Mouse (Mus musculus) MEL (cell line): ENCODE data around the gene Osgepl1. TPM values are rescaled to one million over a fixed set of nuclear protein-coding genes. Genes with fewer than 3 reads are reported as not detected.

Source experiments
- DNase-seq: peaks from one replicate; pipeline ENCODE4 v3.0.0; 2011; ENCODE audit warnings: low read depth, low spot score
- H3K27ac ChIP-seq: 2 replicates; pipeline ENCODE4 v1.5.1; 2012; ENCODE audit warnings: low read depth, mild to moderate bottlenecking, control low read depth, low read length, moderate library complexity; ENCODE audit not compliant: control insufficient read depth
- H3K27me3 ChIP-seq, 2 experiments: fragments of 150-350 bp in 1 of 2; sonication (generic) in 1 of 2; 2 replicates each; pipeline ENCODE4 v1.6.1; 2012; ENCODE audit warnings: low read length in 2 of 2, mild to moderate bottlenecking in 2 of 2, improper control_type of control experiment in 1 of 2, moderate library complexity in 1 of 2; ENCODE audit not compliant: insufficient read depth in 2 of 2, control insufficient read depth in 1 of 2
- H3K36me3 ChIP-seq, 2 experiments: 2 replicates each; pipeline ENCODE4 v1.6.1; 2012 to 2014; ENCODE audit warnings: low read length in 2 of 2, improper control_type of control experiment in 1 of 2, inconsistent platforms in 1 of 2, mild to moderate bottlenecking in 1 of 2; ENCODE audit not compliant: insufficient read depth in 2 of 2, control insufficient read depth in 1 of 2
- H3K4me1 ChIP-seq, 2 experiments: fragments of 150-350 bp in 1 of 2; sonication (generic) in 1 of 2; 2 replicates each; pipeline ENCODE4 v1.6.1; 2012; ENCODE audit warnings: low read length in 2 of 2, improper control_type of control experiment in 1 of 2, mild to moderate bottlenecking in 1 of 2; ENCODE audit not compliant: insufficient read depth in 2 of 2, control insufficient read depth in 1 of 2
- H3K4me3 ChIP-seq, 2 experiments: fragments of 150-350 bp in 1 of 2; sonication (generic) in 1 of 2; 2 replicates each; pipeline ENCODE4 v1.5.1; 2012; ENCODE audit warnings: low read depth in 2 of 2, low read length in 2 of 2, mild to moderate bottlenecking in 2 of 2, moderate library complexity in 2 of 2, control low read depth in 1 of 2, improper control_type of control experiment in 1 of 2; ENCODE audit not compliant: control insufficient read depth in 1 of 2, insufficient read depth in 1 of 2
- H3K79me2 ChIP-seq: 2 replicates; pipeline ENCODE4 v1.6.1; 2012; ENCODE audit warnings: mild to moderate bottlenecking, low read length, moderate library complexity; ENCODE audit not compliant: control insufficient read depth, poor library complexity, insufficient read depth
- H3K9ac ChIP-seq: 2 replicates; pipeline ENCODE4 v1.6.1; 2012; ENCODE audit warnings: low read depth, mild to moderate bottlenecking, control low read depth, low read length, moderate library complexity; ENCODE audit not compliant: control insufficient read depth, poor library complexity, severe bottlenecking
- H3K9me3 ChIP-seq: fragments of 150-350 bp; sonication (generic); replicated peaks from 2 replicates; pipeline ENCODE4 v1.6.1; 2012; ENCODE audit warnings: mild to moderate bottlenecking, low read length, improper control_type of control experiment, moderate library complexity; ENCODE audit not compliant: insufficient read depth
- CHD2 ChIP-seq: IDR thresholded peaks from 2 replicates; pipeline ENCODE4 v1.6.1; 2011; ENCODE audit warnings: low read length, improper control_type of control experiment
- ELF1 ChIP-seq: IDR thresholded peaks from 2 replicates; pipeline ENCODE4 v1.6.1; 2014; ENCODE audit warnings: low read depth, mild to moderate bottlenecking, inconsistent platforms, low read length, improper control_type of control experiment, moderate library complexity
- EP300 ChIP-seq, 2 experiments: IDR thresholded peaks; 2 replicates each; pipeline ENCODE4 v1.6.1; 2011; ENCODE audit warnings: improper control_type of control experiment in 2 of 2, low read length in 2 of 2, low read depth in 1 of 2, mild to moderate bottlenecking in 1 of 2
- ETS1 ChIP-seq: IDR thresholded peaks from 2 replicates; pipeline ENCODE4 v1.6.1; 2012; ENCODE audit warnings: low read depth, mild to moderate bottlenecking, inconsistent platforms, low read length, improper control_type of control experiment, moderate library complexity
- GABPA ChIP-seq: IDR thresholded peaks from 2 replicates; pipeline ENCODE4 v1.6.1; 2012; ENCODE audit warnings: low read depth, mild to moderate bottlenecking, inconsistent platforms, low read length, improper control_type of control experiment, moderate library complexity
- GATA1 ChIP-seq: IDR thresholded peaks from 2 replicates; pipeline ENCODE4 v1.6.1; 2011; ENCODE audit warnings: low read depth, low read length, improper control_type of control experiment
- KAT2A ChIP-seq: conservative IDR thresholded peaks from 2 replicates; pipeline ENCODE4 v1.6.1; 2012; ENCODE audit warnings: low read depth, low read length, improper control_type of control experiment, inconsistent platforms
- MAX ChIP-seq: IDR thresholded peaks from 2 replicates; pipeline ENCODE4 v1.6.1; 2011; ENCODE audit warnings: low read length, improper control_type of control experiment
- MAZ ChIP-seq: IDR thresholded peaks from 2 replicates; pipeline ENCODE4 v1.6.1; 2012; ENCODE audit warnings: low read depth, mild to moderate bottlenecking, inconsistent platforms, low read length, improper control_type of control experiment
- MEF2A ChIP-seq: IDR thresholded peaks from 2 replicates; pipeline ENCODE4 v1.6.1; 2014; ENCODE audit warnings: low read depth, mild to moderate bottlenecking, inconsistent platforms, low read length, improper control_type of control experiment; ENCODE audit not compliant: poor library complexity, insufficient replicate concordance, severe bottlenecking; ENCODE audit errors: extremely low read depth
- MXI1 ChIP-seq: IDR thresholded peaks from 2 replicates; pipeline ENCODE4 v1.6.1; 2011; ENCODE audit warnings: mild to moderate bottlenecking, low read depth, low read length, improper control_type of control experiment
- MYB ChIP-seq: IDR thresholded peaks from 2 replicates; pipeline ENCODE4 v1.6.1; 2011; ENCODE audit warnings: mild to moderate bottlenecking, low read depth, low read length, improper control_type of control experiment
- MYC ChIP-seq: IDR thresholded peaks from 2 replicates; pipeline ENCODE4 v1.6.1; 2011; ENCODE audit warnings: low read depth, mild to moderate bottlenecking, low read length, improper control_type of control experiment, moderate library complexity
- POLR2A ChIP-seq, 2 experiments: IDR thresholded peaks; 2 replicates each; pipeline ENCODE4 v1.6.1; 2011 to 2012; ENCODE audit warnings: low read length in 2 of 2, mild to moderate bottlenecking in 2 of 2, control low read depth in 1 of 2, improper control_type of control experiment in 1 of 2, low read depth in 1 of 2, moderate library complexity in 1 of 2; ENCODE audit not compliant: control insufficient read depth in 1 of 2, insufficient read depth in 1 of 2, poor library complexity in 1 of 2
- POLR2AphosphoS2 ChIP-seq: IDR thresholded peaks from 2 replicates; pipeline ENCODE4 v1.6.1; 2011; ENCODE audit warnings: low read length, improper control_type of control experiment
- POLR2AphosphoS5 ChIP-seq: IDR thresholded peaks from 2 replicates; pipeline ENCODE4 v1.6.1; 2012; ENCODE audit warnings: low read depth, borderline replicate concordance, mild to moderate bottlenecking, inconsistent platforms, low read length, moderate library complexity, mixed read lengths
- RCOR1 ChIP-seq: IDR thresholded peaks from 2 replicates; pipeline ENCODE4 v1.6.1; 2012; ENCODE audit warnings: low read depth, mild to moderate bottlenecking, inconsistent platforms, low read length, improper control_type of control experiment
- TCF12 ChIP-seq: IDR thresholded peaks from 2 replicates; pipeline ENCODE4 v1.6.1; 2014; ENCODE audit warnings: low read depth, mild to moderate bottlenecking, inconsistent platforms, low read length, improper control_type of control experiment, moderate library complexity
- ZNF384 ChIP-seq: IDR thresholded peaks from 2 replicates; pipeline ENCODE4 v1.6.1; 2012; ENCODE audit warnings: low read depth, mild to moderate bottlenecking, inconsistent platforms, low read length, improper control_type of control experiment
- polyA plus RNA-seq, 2 experiments: library from polyadenylated mRNA; stranded (reverse) in 1 of 2; unstranded in 1 of 2; fragments of >175 nt in 1 of 2; fragments of >200 nt in 1 of 2; gene quantifications; 2 replicates each; pipeline versions ENCODE4 v1.2.1 to v1.2.4; 2012; ENCODE audit warnings: low replicate concordance in 2 of 2, low read depth in 1 of 2; ENCODE audit not compliant: insufficient read length in 2 of 2, insufficient read depth in 1 of 2, missing spikeins in 1 of 2
- total RNA-seq: library from RNA; depleted of rRNA; stranded (reverse); fragments of 300-350 nt; gene quantifications from 2 replicates; pipeline ENCODE4 v1.2.3, GENCODE M21; 2012

Gene Osgepl1
- total and polyA plus RNA-seq, 3 experiments, result 14.1 to 14.5 TPM; not detected in 1

DNA sequence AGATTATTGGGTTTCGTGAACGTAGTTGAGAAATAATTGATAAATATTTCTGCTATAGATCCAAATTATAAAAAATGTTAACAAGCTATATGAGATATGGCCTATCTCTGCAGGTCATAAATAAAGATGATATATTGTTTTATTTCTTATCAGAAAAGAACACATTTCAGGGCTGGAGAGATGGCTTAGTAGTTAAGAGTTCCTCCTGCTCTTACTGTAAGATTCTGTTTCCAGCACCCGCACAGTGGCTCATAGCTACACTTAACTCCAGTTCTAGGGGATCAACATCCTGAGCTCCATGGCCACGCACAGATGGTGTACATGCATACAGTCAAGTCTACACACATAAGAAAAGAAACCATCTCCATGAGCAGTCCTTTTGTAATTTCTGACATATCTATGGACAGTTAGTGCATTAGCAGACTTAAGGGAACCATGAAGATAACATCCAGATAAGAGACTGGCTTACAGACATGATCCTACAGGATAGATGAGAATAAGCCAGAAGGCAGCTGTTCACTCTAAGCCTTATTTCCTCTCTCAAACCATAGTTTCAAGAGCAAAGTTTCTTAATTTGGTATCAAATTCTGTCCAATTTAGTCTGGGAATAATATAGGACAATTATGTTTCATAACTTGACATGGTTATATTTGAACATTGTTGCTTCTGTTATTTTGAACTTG lies 8.4 kb downstream of the Osgepl1 start:
- Histone ChIP-seq H3K79me2 (no peaks in the 10 kb centered on the region), H3K9ac (no peak overlapping the region), H3K4me1 (peaks cover 2 to 27% of the 10 kb centered on the region in 2 experiments; a peak in 2 of 4 replicates), H3K36me3 (peaks cover 0 to 11% of the 10 kb centered on the region in 2 experiments), H3K9me3 (no peaks in the 10 kb centered on the region), H3K27me3 (no peaks in the 10 kb centered on the region), H3K4me3 (no peak overlapping the region), H3K27ac (no peak overlapping the region)
- TF ChIP-seq TCF12 (peak; percentile 63; the same call in 1 of the 2 replicates), RCOR1 (no peak), GATA1 (peak; percentile 29; the same call in 1 of the 2 replicates), EP300 (IDR thresholded peaks at IDR 0.05; ENCODE audit: low read depth in 1 of 2, low read length in 2 of 2) (0 out of 4 replicates have a peak, but pooled peaks of 1 of the 2 experiments have one; percentile 22), POLR2A (IDR thresholded peaks at IDR 0.05; ENCODE audit: control insufficient read depth in 1 of 2, insufficient read depth in 1 of 2, low read depth in 1 of 2, low read length in 2 of 2, poor library complexity in 1 of 2) (no peak), ETS1 (no peak)
- no peak for DNase-seq

DNA sequence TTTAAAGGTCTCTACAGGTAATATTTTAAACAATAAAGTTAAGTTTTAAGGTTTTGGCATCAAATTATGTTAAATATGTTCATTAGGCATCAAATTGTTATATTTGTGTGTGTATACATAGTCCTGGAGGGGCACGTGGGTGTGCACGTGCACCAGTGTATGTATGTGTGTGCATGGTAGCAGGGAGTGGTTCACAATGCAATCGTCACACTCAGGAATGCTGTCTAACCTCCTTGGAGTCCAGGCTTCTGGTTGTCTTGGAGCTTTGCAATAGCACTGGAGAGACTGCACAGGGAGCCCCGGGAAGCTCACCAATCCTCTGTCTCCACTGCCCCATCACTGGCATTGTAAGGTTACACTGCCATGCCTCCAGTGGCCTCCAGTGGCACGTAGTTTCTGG lies 9.8 kb downstream of the Osgepl1 start:
- H3K27me3 ChIP-seq, result no peaks in the 10 kb centered on the region
- TF ChIP-seq ZNF384 (no peak), KAT2A (no peak), MAX (no peak), TCF12 (no peak), GABPA (no peak), ETS1 (no peak), CHD2 (no peak), MEF2A (no peak), ELF1 (no peak), MYB (no peak), MAZ (no peak), MYC (no peak), POLR2AphosphoS2 (no peak), MXI1 (no peak), GATA1 (no peak), POLR2AphosphoS5 (no peak)
- H3K9me3 ChIP-seq, result no peaks in the 10 kb centered on the region
- H3K79me2 ChIP-seq, result no peaks in the 10 kb centered on the region
- H3K27ac ChIP-seq, result no peak overlapping the region
- peaks cover 2 to 27% of the 10 kb centered on the region in 2 experiments; a peak in 2 of 4 replicates for H3K4me1 ChIP-seq
- H3K9ac ChIP-seq, result no peak overlapping the region
- DNase-seq, result no peak
- H3K4me3 ChIP-seq, result no peak overlapping the region
- peaks cover 0 to 11% of the 10 kb centered on the region in 2 experiments for H3K36me3 ChIP-seq
